Mouse (Mus musculus) hindbrain, embryonic 13.5 days (tissue): Measurements from ENCODE around the gene Prune2. TPM values are rescaled to one million over a fixed set of nuclear protein-coding genes. Genes with fewer than 3 reads are reported as not detected.

Experiments
- ATAC-seq: fragments of 200-750 bp; cut with Nextera tagmentation; 2 replicates; pipeline ENCODE4 v1.8.0; 2017; ENCODE audit warnings: moderate TSS enrichment; ENCODE audit not compliant: low FRiP score
- H3K27ac ChIP-seq: fragments of 300-500 bp; sonication (generic); 2 replicates; pipeline ENCODE4 v1.5.1; 2015; ENCODE audit warnings: inconsistent platforms, mild to moderate bottlenecking, moderate library complexity
- H3K27me3 ChIP-seq: fragments of 300-500 bp; sonication (generic); 2 replicates; pipeline ENCODE4 v1.6.1; 2015; ENCODE audit warnings: mild to moderate bottlenecking, inconsistent platforms
- H3K36me3 ChIP-seq: fragments of 300-500 bp; sonication (generic); 2 replicates; pipeline ENCODE4 v1.6.1; 2015; ENCODE audit warnings: mild to moderate bottlenecking, inconsistent platforms
- H3K4me1 ChIP-seq: fragments of 300-500 bp; sonication (generic); replicated peaks from 2 replicates; pipeline ENCODE4 v1.6.1; 2015; ENCODE audit warnings: inconsistent platforms
- H3K4me2 ChIP-seq: fragments of 300-500 bp; sonication (generic); 2 replicates; pipeline ENCODE4 v1.6.1; 2015; ENCODE audit warnings: inconsistent platforms, mild to moderate bottlenecking, moderate library complexity
- H3K4me3 ChIP-seq: fragments of 300-500 bp; sonication (generic); 2 replicates; pipeline ENCODE4 v1.5.1; 2015; ENCODE audit warnings: mild to moderate bottlenecking, inconsistent platforms
- H3K9ac ChIP-seq: fragments of 300-500 bp; sonication (generic); 2 replicates; pipeline ENCODE4 v1.6.1; 2015; ENCODE audit warnings: mild to moderate bottlenecking, inconsistent platforms
- H3K9me3 ChIP-seq: fragments of 300-500 bp; sonication (generic); 2 replicates; pipeline ENCODE4 v1.6.1; 2016; ENCODE audit warnings: inconsistent platforms
- WGBS: fragments of 180-500 bp; shearing (Covaris S2); methylation state at CpG from one replicate; pipeline ENCODE4 v1.1.7; 2015; 5-methylcytosine and 5-hydroxymethylcytosine counted together
- polyA plus RNA-seq: library from polyadenylated mRNA; unstranded; fragments of >200 nt; fragmentation: Nextera tagmentation; extraction: Ambion mirVana; gene quantifications from 2 replicates; pipeline ENCODE4 v1.2.1, GENCODE M21; 2015

The Prune2 gene
- polyA plus RNA-seq, 1 experiment from 2014 or later = 6.2 TPM

DNA sequence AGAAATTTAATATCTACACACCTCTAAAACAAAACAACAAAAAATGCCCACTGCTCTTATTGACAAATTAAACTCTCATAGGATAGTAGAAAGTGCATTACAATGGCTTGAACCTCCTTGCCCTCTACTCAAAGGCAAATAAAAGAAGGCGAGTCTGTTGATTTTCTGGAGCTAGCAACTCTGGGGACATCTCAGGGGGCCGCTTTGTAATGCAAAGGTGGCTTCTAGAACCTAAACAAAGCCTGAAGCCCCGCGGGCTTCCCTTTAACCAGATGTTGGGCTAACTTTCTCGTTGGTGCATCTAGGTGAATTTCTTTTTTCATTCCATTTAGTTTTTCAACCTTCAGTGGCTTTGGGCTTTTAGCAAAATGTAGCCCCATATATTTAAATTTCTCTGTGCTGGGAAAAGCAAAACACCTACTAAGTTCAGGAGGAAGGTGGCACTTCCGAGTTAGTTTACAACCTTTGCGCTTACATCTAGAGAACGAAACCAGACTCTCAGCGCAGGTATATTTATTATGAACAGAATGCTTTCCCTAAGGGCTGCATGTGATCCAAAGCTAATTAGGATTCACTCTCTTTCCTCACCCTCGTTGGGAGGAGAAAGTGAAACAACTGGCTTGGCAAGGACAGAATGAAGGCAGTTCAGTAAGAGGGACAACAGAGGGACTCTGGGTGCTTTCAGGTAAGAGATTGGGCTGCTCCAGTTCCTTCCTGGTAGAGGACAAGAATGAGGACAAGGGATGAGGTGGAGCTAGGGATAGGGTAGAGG lies 182.4 kb downstream of the Prune2 start:
- no peak overlapping the region for H3K4me2 ChIP-seq
- no peaks in the 10 kb centered on the region for H3K9me3 ChIP-seq
- no peaks in the 10 kb centered on the region for H3K36me3 ChIP-seq
- WGBS = 19% methylated on average over 10 of the region's 10 CpGs
- ATAC-seq = no peak
- no peak overlapping the region for H3K4me3 ChIP-seq
- no peaks in the 10 kb centered on the region for H3K27me3 ChIP-seq
- H3K27ac ChIP-seq = no peak overlapping the region
- H3K9ac ChIP-seq = no peak overlapping the region
- H3K4me1 ChIP-seq = no peaks in the 10 kb centered on the region; the same call in 1 of the 2 replicates

DNA sequence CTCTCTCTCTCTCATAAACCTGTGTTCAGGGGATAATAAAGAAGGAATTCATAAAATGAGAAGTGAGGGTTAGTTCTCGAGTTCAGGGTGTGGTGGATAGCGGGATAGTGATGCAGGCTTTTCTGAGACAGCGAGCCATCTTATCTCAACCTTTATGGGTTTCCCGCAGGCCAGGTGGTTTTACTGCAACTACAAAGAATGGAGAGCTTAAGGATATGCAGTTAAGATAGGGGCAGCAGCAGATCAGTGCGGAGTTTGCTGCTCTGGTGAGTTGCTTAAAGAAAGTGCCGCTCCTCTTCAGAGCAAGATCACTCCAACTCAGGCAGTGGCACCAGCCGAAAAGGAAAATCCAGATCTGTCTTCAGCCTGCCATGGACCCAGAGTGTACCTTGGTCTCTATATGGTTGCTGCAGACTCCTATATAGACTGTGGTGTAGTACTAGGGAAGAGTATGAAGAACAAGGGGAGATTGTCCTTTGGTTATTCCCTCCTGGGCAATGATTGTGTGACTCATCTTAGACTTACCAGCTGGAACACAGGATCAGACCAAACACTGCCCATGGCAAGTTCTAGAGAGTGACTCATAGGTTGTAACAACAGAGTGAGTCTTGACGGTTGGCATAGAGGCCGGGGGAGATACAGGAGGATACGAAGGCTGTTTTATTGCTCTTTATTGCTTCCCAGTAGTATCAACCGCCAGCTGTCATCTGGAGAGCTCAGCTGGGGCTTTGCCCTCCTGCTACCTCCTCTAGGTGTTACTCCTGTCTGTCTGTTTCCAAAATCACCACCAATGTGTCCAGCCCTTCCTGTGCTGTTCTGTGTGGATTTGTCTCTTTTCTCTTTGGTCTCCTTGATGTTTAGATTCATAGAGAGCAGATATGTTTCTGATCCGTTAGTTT lies 184.3 kb downstream of the Prune2 start:
- no peaks in the 10 kb centered on the region; the same call in 1 of the 2 replicates for H3K4me1 ChIP-seq

DNA sequence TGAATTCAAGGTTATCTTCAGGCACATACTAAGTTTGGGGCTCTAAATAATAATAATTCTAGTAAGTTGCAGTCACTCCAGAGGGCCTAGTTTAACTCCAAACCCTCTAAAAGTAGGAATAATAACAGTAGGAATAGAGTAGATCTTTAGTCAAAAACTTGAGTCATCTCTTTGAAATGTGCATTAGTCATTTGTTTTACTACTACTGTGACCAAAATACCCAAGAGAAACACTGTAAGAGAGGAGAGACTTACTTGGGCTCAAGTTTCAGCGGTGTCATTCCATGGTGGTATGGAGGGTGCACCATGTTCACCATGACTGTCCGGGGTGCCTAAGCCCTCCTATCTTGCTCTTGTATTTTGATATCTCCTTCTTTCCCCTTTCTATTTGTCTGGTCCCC lies 187.3 kb downstream of the Prune2 start:
- H3K4me3 ChIP-seq = no peak overlapping the region
- no peaks in the 10 kb centered on the region for H3K36me3 ChIP-seq
- H3K27me3 ChIP-seq = no peaks in the 10 kb centered on the region
- WGBS = 94% methylated on average over 2 of the region's 2 CpGs
- no peaks in the 10 kb centered on the region for H3K4me1 ChIP-seq
- no peak overlapping the region for H3K27ac ChIP-seq
- ATAC-seq = no peak
- H3K4me2 ChIP-seq = no peak overlapping the region
- H3K9me3 ChIP-seq = no peaks in the 10 kb centered on the region
- no peak overlapping the region for H3K9ac ChIP-seq

More for the DNA sequence above, 184.3 kb downstream of the Prune2 start:
- Histone ChIP-seq H3K27ac (no peak overlapping the region), H3K36me3 (no peaks in the 10 kb centered on the region), H3K4me2 (no peak overlapping the region), H3K9ac (no peak overlapping the region), H3K4me3 (no peak overlapping the region), H3K27me3 (no peaks in the 10 kb centered on the region), H3K9me3 (no peaks in the 10 kb centered on the region)
- WGBS = 92% methylated on average over 12 of the region's 12 CpGs
- ATAC-seq = no peak

DNA sequence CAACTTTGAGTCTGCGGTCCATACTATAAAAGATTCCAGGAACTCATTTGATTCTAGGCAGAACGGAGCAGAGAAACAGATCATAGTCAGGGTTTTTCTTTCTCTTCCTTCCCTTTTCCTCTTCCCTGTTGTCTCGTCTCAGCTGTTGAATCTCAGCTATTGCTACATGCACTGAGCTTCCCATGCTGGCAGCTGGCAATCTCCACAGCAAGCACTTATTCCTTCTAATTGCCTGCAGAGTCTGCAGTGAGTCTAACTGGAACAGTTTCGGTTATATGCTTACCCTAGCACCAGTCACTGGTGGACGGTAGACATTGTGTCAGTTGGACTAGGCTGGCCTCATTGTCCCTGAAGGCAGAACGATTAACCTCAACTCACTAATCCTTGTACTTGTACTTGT lies 188.3 kb downstream of the Prune2 start:
- WGBS = 89% methylated on average over 6 of the region's 6 CpGs
- Histone ChIP-seq H3K27me3 (no peaks in the 10 kb centered on the region), H3K9ac (no peak overlapping the region), H3K4me2 (no peak overlapping the region), H3K4me1 (no peaks in the 10 kb centered on the region), H3K9me3 (no peaks in the 10 kb centered on the region), H3K36me3 (no peaks in the 10 kb centered on the region), H3K27ac (no peak overlapping the region), H3K4me3 (no peak overlapping the region)
- ATAC-seq = no peak

DNA sequence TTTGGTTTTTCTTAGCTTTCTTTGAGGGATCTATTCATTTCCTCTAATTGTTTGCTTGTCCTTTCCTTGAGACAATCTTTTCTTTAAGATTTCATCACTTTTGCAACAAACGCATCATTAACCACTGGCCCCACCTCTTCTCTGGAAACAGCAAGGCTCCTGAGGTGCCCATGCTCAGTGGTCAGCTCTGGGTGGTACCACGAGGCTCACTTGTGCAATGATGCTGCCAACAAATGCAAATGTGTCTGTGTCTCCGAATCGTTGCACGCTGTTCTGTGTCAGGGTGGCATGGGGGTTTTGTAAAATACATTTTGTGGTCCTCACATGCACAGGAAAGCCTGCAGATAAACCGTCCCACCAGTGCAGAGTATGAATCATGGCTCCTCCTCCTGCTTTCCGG lies 194.1 kb downstream of the Prune2 start:
- H3K36me3 ChIP-seq = no peaks in the 10 kb centered on the region
- H3K4me2 ChIP-seq = no peak overlapping the region
- no peaks in the 10 kb centered on the region for H3K27me3 ChIP-seq
- 85% methylated on average over 7 of the region's 7 CpGs for WGBS
- no peaks in the 10 kb centered on the region for H3K4me1 ChIP-seq
- no peak overlapping the region for H3K4me3 ChIP-seq
- no peak for ATAC-seq
- H3K27ac ChIP-seq = no peak overlapping the region
- no peaks in the 10 kb centered on the region for H3K9me3 ChIP-seq
- H3K9ac ChIP-seq = no peak overlapping the region

DNA sequence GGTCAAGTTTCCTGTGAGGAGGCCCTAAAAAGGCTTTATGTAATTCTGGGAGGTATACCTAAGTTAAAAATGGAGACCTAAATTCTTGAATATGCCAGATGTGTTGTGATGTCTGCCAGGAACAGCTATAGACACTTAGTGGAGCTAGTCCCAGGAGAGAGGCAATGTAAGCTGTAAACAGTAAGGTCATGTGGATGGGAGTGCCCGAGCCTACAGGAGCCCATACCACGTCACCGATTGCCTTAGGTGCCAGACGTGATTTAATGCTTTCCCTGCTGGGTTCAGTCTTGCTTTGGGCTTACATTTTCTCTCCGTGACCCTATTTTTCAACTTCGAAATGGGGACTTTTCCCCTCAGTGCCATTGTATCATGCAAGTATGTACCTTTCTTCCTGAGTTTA lies 195.9 kb downstream of the Prune2 start:
- no peaks in the 10 kb centered on the region for H3K4me1 ChIP-seq
- no peak for ATAC-seq
- H3K27ac ChIP-seq = no peak overlapping the region
- 94% methylated on average over 6 of the region's 6 CpGs for WGBS
- H3K27me3 ChIP-seq = no peaks in the 10 kb centered on the region
- H3K9ac ChIP-seq = no peak overlapping the region
- H3K9me3 ChIP-seq = no peaks in the 10 kb centered on the region
- no peak overlapping the region for H3K4me2 ChIP-seq
- no peaks in the 10 kb centered on the region for H3K36me3 ChIP-seq
- H3K4me3 ChIP-seq = no peak overlapping the region

DNA sequence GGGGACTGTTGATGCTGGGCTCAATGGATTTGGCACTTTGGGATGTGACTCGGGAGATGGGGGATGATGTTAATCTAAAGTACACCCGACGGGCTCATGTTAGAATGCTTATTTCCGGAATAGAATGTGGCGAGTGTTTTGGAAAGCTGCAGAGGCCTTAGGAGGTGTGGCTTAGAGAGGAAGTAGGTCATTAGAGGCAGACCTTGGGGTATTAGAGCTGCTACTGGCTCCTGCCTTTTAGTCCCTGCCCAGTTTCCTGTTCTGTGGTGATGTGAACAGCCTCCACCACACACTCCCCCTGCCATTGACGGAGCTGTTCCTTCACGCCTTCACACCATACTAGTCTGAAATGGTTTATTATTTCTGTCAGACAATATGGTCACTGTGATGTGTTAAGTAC lies 196.5 kb downstream of the Prune2 start:
- H3K4me1 ChIP-seq = no peaks in the 10 kb centered on the region
- no peak overlapping the region for H3K4me3 ChIP-seq
- ATAC-seq = no peak
- H3K27ac ChIP-seq = no peak overlapping the region
- 92% methylated on average over 7 of the region's 7 CpGs for WGBS
- H3K36me3 ChIP-seq = no peaks in the 10 kb centered on the region
- H3K27me3 ChIP-seq = no peaks in the 10 kb centered on the region
- H3K9ac ChIP-seq = no peak overlapping the region
- no peak overlapping the region for H3K4me2 ChIP-seq
- no peaks in the 10 kb centered on the region for H3K9me3 ChIP-seq

DNA sequence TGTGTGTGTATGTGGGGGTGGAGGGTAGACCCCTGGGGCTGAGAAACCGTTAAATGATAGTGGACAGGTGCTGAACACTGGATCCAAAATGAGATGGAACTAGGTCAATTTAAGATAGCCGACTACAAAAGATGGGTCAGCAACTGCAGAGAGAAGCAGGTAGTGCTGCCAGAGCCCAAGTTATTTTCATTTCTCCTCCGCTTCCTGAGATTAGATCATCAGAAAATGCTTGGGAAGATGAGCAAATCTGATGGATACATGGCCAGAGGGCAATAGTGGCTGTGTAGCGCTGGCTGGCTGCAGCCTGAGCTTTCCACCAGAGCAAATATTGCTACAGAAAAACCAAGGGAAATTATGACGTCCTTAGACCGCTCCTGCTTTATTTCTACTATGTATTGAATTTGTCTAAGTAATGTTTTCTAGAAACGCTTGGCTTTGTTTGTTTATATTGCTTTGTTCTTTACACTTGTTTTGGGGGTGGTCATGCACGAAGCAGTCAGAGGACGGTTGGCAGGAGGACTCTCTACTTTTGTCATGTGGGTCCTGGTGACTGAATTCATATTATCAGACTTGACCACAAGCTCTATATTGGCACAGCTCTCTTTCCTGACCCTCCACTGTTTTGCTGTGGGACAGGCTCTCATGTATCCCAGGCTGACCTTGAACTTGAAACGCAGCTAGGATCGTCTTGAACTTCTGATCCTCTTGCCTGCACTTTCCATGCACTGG lies 198.2 kb downstream of the Prune2 start:
- Histone ChIP-seq H3K27me3 (no peaks in the 10 kb centered on the region), H3K4me3 (no peak overlapping the region), H3K9ac (no peak overlapping the region), H3K27ac (no peak overlapping the region), H3K9me3 (no peaks in the 10 kb centered on the region), H3K36me3 (no peaks in the 10 kb centered on the region), H3K4me1 (no peaks in the 10 kb centered on the region), H3K4me2 (no peak overlapping the region)
- 79% methylated on average over 11 of the region's 11 CpGs for WGBS
- no peak for ATAC-seq

DNA sequence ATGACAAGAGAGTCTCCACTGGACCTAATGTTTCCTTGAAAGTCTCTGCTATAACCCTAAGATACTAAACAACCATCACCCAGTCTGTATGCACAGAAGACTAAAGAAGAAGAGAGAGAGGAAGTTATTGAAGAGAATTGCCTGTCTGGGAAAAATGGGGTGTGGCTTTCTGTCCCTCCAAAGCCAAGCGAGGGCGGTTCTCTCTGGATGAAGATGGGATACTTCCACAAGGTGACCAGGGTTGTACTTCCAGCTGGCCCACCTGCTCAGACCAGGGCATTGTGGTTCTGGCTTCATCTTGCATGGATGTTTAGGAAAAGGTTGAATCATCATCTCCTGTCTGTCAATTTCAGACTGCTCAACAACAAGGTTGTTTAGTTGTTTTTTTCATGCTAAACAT lies 199.3 kb downstream of the Prune2 start:
- Histone ChIP-seq H3K4me1 (no peaks in the 10 kb centered on the region), H3K4me2 (no peak overlapping the region), H3K27me3 (no peaks in the 10 kb centered on the region), H3K9me3 (no peaks in the 10 kb centered on the region), H3K4me3 (no peak overlapping the region), H3K27ac (no peak overlapping the region), H3K9ac (no peak overlapping the region), H3K36me3 (no peaks in the 10 kb centered on the region)
- WGBS = 86% methylated on average over 2 of the region's 2 CpGs
- ATAC-seq = no peak

DNA sequence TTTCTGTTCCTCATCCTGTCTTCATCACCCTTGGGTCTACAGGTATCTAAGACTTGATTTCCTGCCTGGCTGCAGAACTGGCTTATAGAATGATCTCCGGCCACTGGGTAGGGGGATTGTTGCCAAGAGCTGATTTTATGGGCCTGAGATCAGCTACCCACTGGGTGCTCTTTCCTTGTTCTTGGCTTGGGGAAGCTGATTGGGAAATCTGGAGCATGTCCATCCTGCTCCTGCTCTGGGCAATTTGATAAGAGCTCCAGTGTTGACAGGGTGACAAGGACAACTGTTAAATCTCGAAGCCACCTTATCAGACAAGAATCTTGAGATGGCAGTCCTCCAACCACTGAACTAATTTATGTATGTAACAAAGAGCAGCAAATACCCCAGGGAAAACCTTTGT lies 203.8 kb downstream of the Prune2 start:
- 81% methylated on average over 2 of the region's 2 CpGs for WGBS
- Histone ChIP-seq H3K27ac (no peak overlapping the region), H3K4me2 (no peak overlapping the region), H3K4me3 (no peak overlapping the region), H3K36me3 (no peaks in the 10 kb centered on the region), H3K9me3 (no peaks in the 10 kb centered on the region), H3K27me3 (no peaks in the 10 kb centered on the region), H3K4me1 (no peaks in the 10 kb centered on the region), H3K9ac (no peak overlapping the region)
- ATAC-seq = no peak

DNA sequence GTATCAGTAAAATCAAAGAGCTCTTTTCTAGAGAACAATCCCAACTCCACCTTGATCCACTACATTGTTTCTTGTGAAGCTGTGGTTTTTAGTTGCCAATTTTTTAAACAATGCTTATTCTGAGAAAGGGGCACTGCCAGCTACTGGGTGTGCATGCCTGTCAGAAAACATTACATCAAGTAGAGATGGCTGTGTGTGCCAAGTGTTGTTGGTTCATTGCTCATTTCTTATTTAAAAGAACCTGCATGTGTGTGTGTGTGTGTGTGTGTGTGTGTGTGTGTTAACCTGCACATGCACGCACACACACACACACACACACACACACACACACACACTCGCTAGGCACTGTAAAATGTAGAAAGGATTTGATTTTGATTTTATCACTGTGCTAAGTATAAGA lies 204.3 kb downstream of the Prune2 start:
- no peaks in the 10 kb centered on the region for H3K27me3 ChIP-seq
- H3K4me2 ChIP-seq = no peak overlapping the region
- H3K4me3 ChIP-seq = no peak overlapping the region
- no peak overlapping the region for H3K27ac ChIP-seq
- no peak overlapping the region for H3K9ac ChIP-seq
- no peak for ATAC-seq
- no peaks in the 10 kb centered on the region for H3K9me3 ChIP-seq
- WGBS = 83% methylated on average over 2 of the region's 2 CpGs
- H3K36me3 ChIP-seq = no peaks in the 10 kb centered on the region
- H3K4me1 ChIP-seq = no peaks in the 10 kb centered on the region

DNA sequence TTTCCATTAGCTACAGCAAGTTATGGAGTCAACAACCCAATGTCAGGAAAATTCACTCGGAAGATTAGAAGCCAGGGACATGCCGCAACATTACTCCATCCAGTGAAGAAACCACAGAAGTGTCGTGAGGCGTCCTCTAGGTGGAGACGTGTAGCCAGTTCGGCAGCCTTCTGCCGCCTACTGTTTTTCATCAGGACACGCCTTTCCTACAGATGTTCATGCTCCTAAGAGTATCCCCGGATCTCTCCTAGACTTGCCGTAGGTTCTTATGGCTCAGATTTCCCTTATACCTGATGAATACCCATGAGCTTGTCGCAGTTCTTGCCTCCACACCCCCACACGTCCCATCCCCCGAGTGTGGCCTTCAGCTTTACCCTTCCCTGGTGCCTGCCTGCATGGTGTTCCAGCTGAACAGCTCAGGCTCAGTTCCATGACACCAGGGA lies 207.6 kb downstream of the Prune2 start:
- ATAC-seq = peak; percentile 52; the same call in 1 of the 2 replicates
- 22% methylated on average over 13 of the region's 13 CpGs for WGBS
- Histone ChIP-seq H3K9ac (no peak overlapping the region), H3K4me3 (no peak overlapping the region), H3K27ac (no peak overlapping the region), H3K9me3 (no peaks in the 10 kb centered on the region), H3K36me3 (no peaks in the 10 kb centered on the region), H3K27me3 (no peaks in the 10 kb centered on the region), H3K4me1 (no peaks in the 10 kb centered on the region), H3K4me2 (0 out of 2 replicates have a peak overlapping the region, but pooled peaks have one; percentile 17)
